Mouse (Mus musculus): ENCODE measurements around the gene Slc9a7.

- TF ChIP-seq CTCF (IDR thresholded peaks at IDR 0.05; ENCODE audit: borderline replicate concordance, extremely low read depth, insufficient read depth, insufficient read length): no peak
- TF ChIP-seq POLR2A (IDR thresholded peaks at IDR 0.05; ENCODE audit: borderline replicate concordance, extremely low read depth, insufficient read depth, insufficient read length, poor library complexity, severe bottlenecking): no peak
These were observed 70.1 kb downstream of the Slc9a7 start for GRCm38 (mm10) chrX:20221486-20221885.

Measured in brain, embryonic 14.5 days (tissue).